Mouse (Mus musculus) heart, embryonic 11.5 days (tissue): Measurements from ENCODE around the gene Dock10. TPM values are rescaled to one million over a fixed set of nuclear protein-coding genes. Genes with fewer than 3 reads are reported as not detected.

Experiments used
- ATAC-seq: fragments of 200-750 bp; cut with Nextera tagmentation; replicated peaks from 2 replicates; pipeline ENCODE4 v1.8.0; 2017; ENCODE audit warnings: moderate library complexity; ENCODE audit not compliant: insufficient number of reproducible peaks, low FRiP score, low TSS enrichment
- H3K27ac ChIP-seq: fragments of 300-500 bp; sonication (generic); 2 replicates; pipeline ENCODE4 v1.5.1; 2014; ENCODE audit warnings: mild to moderate bottlenecking, low read depth, low read length
- H3K27me3 ChIP-seq: fragments of 300-500 bp; sonication (generic); 2 replicates; pipeline ENCODE4 v1.6.1; 2014; ENCODE audit warnings: mild to moderate bottlenecking, low read length, mixed read lengths; ENCODE audit not compliant: control insufficient read depth, insufficient read depth
- H3K36me3 ChIP-seq: fragments of 300-500 bp; sonication (generic); 2 replicates; pipeline ENCODE4 v1.6.1; 2014; ENCODE audit warnings: mild to moderate bottlenecking, low read length, moderate library complexity, mixed read lengths; ENCODE audit not compliant: control insufficient read depth, insufficient read depth
- H3K4me1 ChIP-seq: fragments of 300-500 bp; sonication (generic); 2 replicates; pipeline ENCODE4 v1.6.1; 2014; ENCODE audit warnings: low read length; ENCODE audit not compliant: control insufficient read depth, insufficient read depth
- H3K4me2 ChIP-seq: fragments of 300-500 bp; sonication (generic); 2 replicates; pipeline ENCODE4 v1.6.1; 2014; ENCODE audit warnings: mild to moderate bottlenecking, moderate library complexity
- H3K4me3 ChIP-seq: fragments of 300-500 bp; sonication (generic); 2 replicates; pipeline ENCODE4 v1.5.1; 2014; ENCODE audit warnings: low read depth, low read length
- H3K9ac ChIP-seq: fragments of 300-500 bp; sonication (generic); 2 replicates; pipeline ENCODE4 v1.6.1; 2014; ENCODE audit warnings: mild to moderate bottlenecking, low read depth, low read length, moderate library complexity
- H3K9me3 ChIP-seq: fragments of 300-500 bp; sonication (generic); replicated peaks from 2 replicates; pipeline ENCODE4 v1.6.1; 2016; ENCODE audit warnings: low read length; ENCODE audit not compliant: control insufficient read depth
- WGBS: fragments of 180-500 bp; shearing (Covaris S2); extraction: QIAGEN DNeasy Blood & Tissue Kit; methylation state at CpG from one replicate; pipeline ENCODE4 v1.1.7; 2014; ENCODE audit not compliant: insufficient replicate concordance; 5-methylcytosine and 5-hydroxymethylcytosine counted together
- polyA plus RNA-seq: library from polyadenylated mRNA; unstranded; fragments of >200 nt; fragmentation: Nextera tagmentation; extraction: Ambion mirVana; gene quantifications from 2 replicates; pipeline ENCODE4 v1.2.1, GENCODE M21; 2014

The Dock10 gene
- polyA plus RNA-seq, 1 experiment from 2014 or later, result 3.6 TPM

GRCm38 (mm10) chr1:80583281-80583680 is 175.0 kb downstream of the Dock10 start:
- no peaks in the 10 kb centered on the region for H3K9me3 ChIP-seq
- H3K36me3 ChIP-seq, result no peaks in the 10 kb centered on the region
- H3K4me1 ChIP-seq, result no peaks in the 10 kb centered on the region
- H3K9ac ChIP-seq, result no peak overlapping the region
- WGBS, result 63% methylated on average over 5 of the region's 5 CpGs
- H3K4me2 ChIP-seq, result no peak overlapping the region
- no peak overlapping the region for H3K27ac ChIP-seq
- no peak overlapping the region for H3K4me3 ChIP-seq
- H3K27me3 ChIP-seq, result no peaks in the 10 kb centered on the region
- ATAC-seq, result no peak

DNA sequence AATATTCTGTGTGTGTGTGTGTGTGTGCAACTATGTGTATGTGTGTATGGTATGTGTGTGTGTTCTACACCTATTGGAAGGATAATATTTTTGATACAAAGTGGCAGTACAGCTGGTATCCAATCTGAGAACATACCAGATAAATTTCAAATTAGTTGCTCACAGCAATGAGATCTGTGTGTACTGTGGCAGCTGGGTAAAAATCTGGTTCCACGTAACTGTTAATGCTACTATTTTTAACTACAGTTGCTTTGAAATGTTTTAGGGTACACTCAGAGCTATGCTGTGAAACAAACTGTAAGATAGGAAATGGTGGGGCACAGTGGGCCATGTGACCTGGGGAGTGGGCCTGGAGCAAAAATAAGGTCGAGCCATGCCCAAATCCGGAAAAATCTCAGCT is 176.1 kb downstream of the Dock10 start:
- H3K27me3 ChIP-seq, result no peaks in the 10 kb centered on the region
- ATAC-seq, result no peak
- 75% methylated on average over 3 of the region's 3 CpGs for WGBS

GRCm38 (mm10) chr1:80576898-80577297 is 181.4 kb downstream of the Dock10 start:
- no peak overlapping the region for H3K27ac ChIP-seq
- H3K36me3 ChIP-seq, result no peaks in the 10 kb centered on the region
- no peaks in the 10 kb centered on the region for H3K4me1 ChIP-seq
- no peak for ATAC-seq
- 68% methylated on average over 2 of the region's 2 CpGs for WGBS
- no peak overlapping the region for H3K4me2 ChIP-seq
- H3K9me3 ChIP-seq, result no peaks in the 10 kb centered on the region
- no peak overlapping the region for H3K9ac ChIP-seq
- no peaks in the 10 kb centered on the region for H3K27me3 ChIP-seq
- no peak overlapping the region for H3K4me3 ChIP-seq

More for the DNA sequence above, 176.1 kb downstream of the Dock10 start:
- Histone ChIP-seq H3K4me3 (no peak overlapping the region), H3K27ac (no peak overlapping the region), H3K36me3 (no peaks in the 10 kb centered on the region), H3K9me3 (no peaks in the 10 kb centered on the region), H3K9ac (no peak overlapping the region), H3K4me2 (no peak overlapping the region), H3K4me1 (no peaks in the 10 kb centered on the region)

GRCm38 (mm10) chr1:80556446-80556845 is 201.9 kb downstream of the Dock10 start:
- Histone ChIP-seq H3K36me3 (no peaks in the 10 kb centered on the region), H3K4me2 (no peak overlapping the region)

GRCm38 (mm10) chr1:80541522-80541921 is 216.8 kb downstream of the Dock10 start:
- no peak overlapping the region for H3K4me3 ChIP-seq
- no peaks in the 10 kb centered on the region for H3K4me1 ChIP-seq
- H3K36me3 ChIP-seq, result no peaks in the 10 kb centered on the region
- H3K4me2 ChIP-seq, result no peak overlapping the region
- H3K9ac ChIP-seq, result no peak overlapping the region
- no peak for ATAC-seq
- H3K27me3 ChIP-seq, result no peaks in the 10 kb centered on the region
- no peak overlapping the region for H3K27ac ChIP-seq
- WGBS, result 88% methylated on average over 3 of the region's 3 CpGs
- no peaks in the 10 kb centered on the region for H3K9me3 ChIP-seq

More at GRCm38 (mm10) chr1:80556446-80556845, 201.9 kb downstream of the Dock10 start:
- no peak overlapping the region for H3K4me3 ChIP-seq
- H3K27ac ChIP-seq, result no peak overlapping the region
- H3K4me1 ChIP-seq, result no peaks in the 10 kb centered on the region
- no peaks in the 10 kb centered on the region for H3K9me3 ChIP-seq
- no peak for ATAC-seq
- no peaks in the 10 kb centered on the region for H3K27me3 ChIP-seq
- no peak overlapping the region for H3K9ac ChIP-seq
- WGBS, result 85% methylated on average over 1 of the region's 1 CpGs

DNA sequence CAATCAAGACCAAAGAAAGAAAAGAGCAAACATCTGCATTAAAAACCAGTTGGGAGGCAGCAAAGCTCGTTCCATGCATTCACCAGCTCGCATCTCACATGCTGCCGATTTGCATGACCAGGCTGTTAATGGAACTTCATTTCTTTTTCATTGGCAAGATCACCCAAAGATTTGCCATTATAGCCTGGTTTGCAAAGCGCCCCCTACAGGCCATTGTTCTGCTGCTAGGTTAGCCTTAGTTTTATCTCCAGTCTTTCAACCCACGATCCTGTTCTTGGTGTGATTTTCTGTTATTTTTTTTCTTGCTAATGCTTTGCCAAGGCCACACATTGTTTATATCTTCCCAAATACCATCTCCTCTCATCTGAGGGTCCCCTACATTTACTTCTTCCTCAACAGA is 236.1 kb downstream of the Dock10 start:
- H3K36me3 ChIP-seq, result no peaks in the 10 kb centered on the region
- no peaks in the 10 kb centered on the region for H3K27me3 ChIP-seq
- no peak overlapping the region for H3K9ac ChIP-seq
- WGBS, result 64% methylated on average over 5 of the region's 5 CpGs
- no peaks in the 10 kb centered on the region for H3K9me3 ChIP-seq
- no peak overlapping the region for H3K4me2 ChIP-seq
- no peak overlapping the region for H3K27ac ChIP-seq
- no peak overlapping the region for H3K4me3 ChIP-seq
- no peak for ATAC-seq
- no peaks in the 10 kb centered on the region for H3K4me1 ChIP-seq

DNA sequence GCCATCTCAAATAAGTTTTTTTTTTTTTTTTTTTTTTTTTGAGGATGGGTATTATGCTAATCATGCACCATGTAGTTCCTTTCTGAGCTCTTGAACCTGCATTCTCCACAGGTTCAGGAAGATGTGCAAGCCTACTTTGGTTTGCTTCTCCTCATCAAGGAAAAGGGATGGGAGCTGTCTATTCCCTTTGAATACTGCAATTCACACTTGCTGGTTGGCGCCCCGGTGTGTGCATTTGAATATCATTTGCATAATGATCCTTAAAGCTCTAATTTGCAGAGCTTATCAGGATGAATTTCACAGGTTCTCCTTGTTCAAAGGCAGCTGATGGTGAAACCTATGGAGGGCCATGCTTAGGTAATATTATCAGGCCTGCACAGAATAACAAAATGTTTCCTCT is 237.9 kb downstream of the Dock10 start:
- 23% methylated on average over 2 of the region's 2 CpGs for WGBS

GRCm38 (mm10) chr1:80519893-80520292 is 238.4 kb downstream of the Dock10 start:
- Histone ChIP-seq H3K27me3 (no peaks in the 10 kb centered on the region), H3K4me3 (no peak overlapping the region), H3K4me2 (no peak overlapping the region), H3K36me3 (no peaks in the 10 kb centered on the region), H3K9me3 (no peaks in the 10 kb centered on the region), H3K27ac (no peak overlapping the region), H3K4me1 (no peaks in the 10 kb centered on the region), H3K9ac (no peak overlapping the region)
- ATAC-seq, result no peak
- WGBS, result 2% methylated on average over 1 of the region's 1 CpGs

More for the DNA sequence above, 237.9 kb downstream of the Dock10 start:
- no peak overlapping the region for H3K4me3 ChIP-seq
- no peaks in the 10 kb centered on the region for H3K36me3 ChIP-seq
- no peaks in the 10 kb centered on the region for H3K4me1 ChIP-seq
- no peak for ATAC-seq
- no peak overlapping the region for H3K4me2 ChIP-seq
- no peak overlapping the region for H3K9ac ChIP-seq
- no peaks in the 10 kb centered on the region for H3K9me3 ChIP-seq
- no peaks in the 10 kb centered on the region for H3K27me3 ChIP-seq
- H3K27ac ChIP-seq, result no peak overlapping the region

GRCm38 (mm10) chr1:80515836-80516235 is 242.5 kb downstream of the Dock10 start:
- 47% methylated on average over 6 of the region's 6 CpGs for WGBS
- H3K9ac ChIP-seq, result no peak overlapping the region
- H3K27me3 ChIP-seq, result no peaks in the 10 kb centered on the region
- H3K4me1 ChIP-seq, result no peaks in the 10 kb centered on the region
- H3K4me3 ChIP-seq, result no peak overlapping the region
- no peak overlapping the region for H3K27ac ChIP-seq
- no peak for ATAC-seq
- no peaks in the 10 kb centered on the region for H3K36me3 ChIP-seq
- no peaks in the 10 kb centered on the region for H3K9me3 ChIP-seq
- no peak overlapping the region for H3K4me2 ChIP-seq
